Mouse (Mus musculus) granulocyte monocyte progenitor cell, adult 5-6 weeks (primary cell): ENCODE measurements around the gene Il21. TPM values are rescaled to one million over a fixed set of nuclear protein-coding genes. Genes with fewer than 3 reads are reported as not detected.

ENCODE experiments used
- ATAC-seq: replicated peaks from 2 replicates; pipeline ENCODE4 v1.8.0; 2016; ENCODE audit warnings: mild to moderate bottlenecking, moderate TSS enrichment, inconsistent platforms; ENCODE audit not compliant: poor library complexity, severe bottlenecking
- total RNA-seq, 2 experiments: library from RNA; stranded (forward) in 1 of 2; stranded (reverse) in 1 of 2; fragments of 200-712, 200-1000 nt in 1 of 2; fragments of >200 nt in 1 of 2; fragmentation: Nextera tagmentation in 1 of 2; gene quantifications; 2 replicates each; pipeline ENCODE4 v1.2.3; 2014 to 2017

The Il21 gene
- total RNA-seq (2014; fragmentation: Nextera tagmentation) (not detected in 2 replicates), total RNA-seq (2017) (not detected in 2 replicates)

- no peak for ATAC-seq
Measured at GRCm38 (mm10) chr3:37232586-37233222, at the start of gene Il21. TSS of gene Il21 (minus strand) at chr3:37232636.

- ATAC-seq, result peak; percentile 87
Measured at GRCm38 (mm10) chr3:37280871-37281270, 48.4 kb upstream of the Il21 start.

- peak; percentile 38; the same call in 1 of the 2 replicates for ATAC-seq
Measured at GRCm38 (mm10) chr3:37280221-37280620, 47.8 kb upstream of the Il21 start.

- ATAC-seq, result no peak
Measured at GRCm38 (mm10) chr3:37274661-37275060, 42.2 kb upstream of the Il21 start.

- ATAC-seq, result no peak
Measured at GRCm38 (mm10) chr3:37273092-37273491, 40.7 kb upstream of the Il21 start.

- peak; percentile 95 for ATAC-seq
Measured at GRCm38 (mm10) chr3:37271209-37271608, 38.8 kb upstream of the Il21 start.

GRCm38 (mm10) chr3:37269926-37270325, 37.5 kb upstream of the Il21 start:
- ATAC-seq, result no peak

- no peak for ATAC-seq
Measured at GRCm38 (mm10) chr3:37268338-37268737, 35.9 kb upstream of the Il21 start.

GRCm38 (mm10) chr3:37259331-37259999, 27.0 kb upstream of the Il21 start:
- ATAC-seq, result no peak

- ATAC-seq, result no peak
Measured at GRCm38 (mm10) chr3:37257776-37258175, 25.3 kb upstream of the Il21 start.

GRCm38 (mm10) chr3:37250967-37251366, 18.5 kb upstream of the Il21 start:
- ATAC-seq, result no peak

GRCm38 (mm10) chr3:37235025-37235424, 2.6 kb upstream of the Il21 start:
- ATAC-seq, result no peak

- ATAC-seq, result no peak
Measured at GRCm38 (mm10) chr3:37231153-37231552, 1.3 kb downstream of the Il21 start.

GRCm38 (mm10) chr3:37229082-37229829, 3.2 kb downstream of the Il21 start:
- no peak for ATAC-seq

GRCm38 (mm10) chr3:37225124-37225523, 7.3 kb downstream of the Il21 start:
- no peak for ATAC-seq

- ATAC-seq, result peak; percentile 48
Measured at GRCm38 (mm10) chr3:37219071-37219470, 13.4 kb downstream of the Il21 start.

GRCm38 (mm10) chr3:37205226-37205800, 27.1 kb downstream of the Il21 start:
- peak; percentile 62 for ATAC-seq

GRCm38 (mm10) chr3:37204556-37204955, 27.9 kb downstream of the Il21 start:
- peak; percentile 34 for ATAC-seq

GRCm38 (mm10) chr3:37203984-37204428, 28.4 kb downstream of the Il21 start:
- peak; percentile 97 for ATAC-seq

- no peak for ATAC-seq
Measured at GRCm38 (mm10) chr3:37202856-37203255, 29.6 kb downstream of the Il21 start.
